Mouse (Mus musculus): ENCODE results near the gene Emp1. TPM values are rescaled to one million over a fixed set of nuclear protein-coding genes. Genes with fewer than 3 reads are reported as not detected.

Gene Emp1
- polyA plus RNA-seq, 1 experiment from 2014 or later: 17.2 TPM

DNA sequence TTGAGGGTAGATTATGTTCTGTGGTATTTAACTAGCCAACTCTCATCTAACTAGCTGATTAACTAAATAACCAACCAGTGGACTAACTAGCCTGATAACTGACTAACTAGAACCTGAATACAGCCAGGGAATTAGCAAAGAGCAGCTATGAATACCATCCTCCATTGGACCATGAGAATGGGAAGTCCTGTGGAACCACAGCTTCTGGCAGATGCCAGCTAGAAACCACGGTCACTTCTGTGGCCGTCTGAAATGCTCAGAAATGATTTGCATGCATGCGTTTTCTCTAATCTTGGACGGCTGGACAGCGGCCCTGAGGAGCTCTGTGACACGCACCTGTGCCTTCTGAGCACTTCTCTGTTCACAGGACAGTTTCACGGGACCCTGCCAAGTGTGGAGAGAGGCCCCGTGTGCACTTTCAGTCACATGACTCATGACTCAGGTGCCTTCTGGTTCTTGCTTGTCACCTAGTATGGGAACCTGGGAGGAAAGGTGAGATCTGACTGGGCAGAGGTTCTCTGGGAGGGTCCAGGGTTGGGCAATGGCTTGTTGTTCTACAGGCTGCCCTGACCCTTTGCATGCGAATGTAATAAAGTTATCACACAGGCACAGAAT, 37.6 kb upstream of the Emp1 start:
- no peak overlapping the region for H3K9ac ChIP-seq (ENCODE audit: low read length)
- peaks cover 7 to 13% of the 10 kb centered on the region in 2 experiments; a peak in 2 of 4 replicates for H3K4me1 ChIP-seq (ENCODE audit: control insufficient read depth in 2 of 2, insufficient read depth in 2 of 2, low read length in 2 of 2)
- 71% methylated on average over 9 of the region's 9 CpGs for WGBS
- H3K4me3 ChIP-seq (ENCODE audit: control insufficient read depth in 1 of 2, insufficient read depth in 1 of 2, low read depth in 1 of 2, low read length in 2 of 2): no peak overlapping the region
- ATAC-seq (ENCODE audit: insufficient number of reproducible peaks, insufficient read depth, low FRiP score, low read depth): no peak
- H3K27ac ChIP-seq (replicated peaks in 1 of 2; ENCODE audit: control insufficient read depth in 1 of 2, insufficient read depth in 1 of 2, low read depth in 2 of 2, low read length in 2 of 2): no peak overlapping the region
- no peaks in the 10 kb centered on the region for H3K36me3 ChIP-seq (ENCODE audit: control insufficient read depth, insufficient read depth, low read length)
- H3K4me2 ChIP-seq (ENCODE audit: low read length): no peak overlapping the region
- no peaks in the 10 kb centered on the region for H3K9me3 ChIP-seq (ENCODE audit: control insufficient read depth, low read length)
- H3K27me3 ChIP-seq (ENCODE audit: control insufficient read depth, insufficient read depth, low read length): no peaks in the 10 kb centered on the region

- Histone ChIP-seq H3K27ac (replicated peaks in 1 of 2; ENCODE audit: control insufficient read depth in 1 of 2, insufficient read depth in 1 of 2, low read depth in 2 of 2, low read length in 2 of 2) (no peak overlapping the region), H3K9ac (ENCODE audit: low read length) (no peak overlapping the region), H3K36me3 (ENCODE audit: control insufficient read depth, insufficient read depth, low read length) (no peaks in the 10 kb centered on the region), H3K9me3 (ENCODE audit: control insufficient read depth, low read length) (no peaks in the 10 kb centered on the region), H3K4me1 (ENCODE audit: control insufficient read depth in 2 of 2, insufficient read depth in 2 of 2, low read length in 2 of 2) (peaks cover 7 to 10% of the 10 kb centered on the region in 2 experiments; a peak in 2 of 4 replicates), H3K27me3 (ENCODE audit: control insufficient read depth, insufficient read depth, low read length) (no peaks in the 10 kb centered on the region), H3K4me3 (ENCODE audit: control insufficient read depth in 1 of 2, insufficient read depth in 1 of 2, low read depth in 1 of 2, low read length in 2 of 2) (no peak overlapping the region), H3K4me2 (ENCODE audit: low read length) (no peak overlapping the region)
- WGBS: 78% methylated on average over 7 of the region's 7 CpGs
- no peak for ATAC-seq (ENCODE audit: insufficient number of reproducible peaks, insufficient read depth, low FRiP score, low read depth)
Observed at GRCm38 (mm10) chr6:135326847-135327246, 35.5 kb upstream of the Emp1 start.

DNA sequence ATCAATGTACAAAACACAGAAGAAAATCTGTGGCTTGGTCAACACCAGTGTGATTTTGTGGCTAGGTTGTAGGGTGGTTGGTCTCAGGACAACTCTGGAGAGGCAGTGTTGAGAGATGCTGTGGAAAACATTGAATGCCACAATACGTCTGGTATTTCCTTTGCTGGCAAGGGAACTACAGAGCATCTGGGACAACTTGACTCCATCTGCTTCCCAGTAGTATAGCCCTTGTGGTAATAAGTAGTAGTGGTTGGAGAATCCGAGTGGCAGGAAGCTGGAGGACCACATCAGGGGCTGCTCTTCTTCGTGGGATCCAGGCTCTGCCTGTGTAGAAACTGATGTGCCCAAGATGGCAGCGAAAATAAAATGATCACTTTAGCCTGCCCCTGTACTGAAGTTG, 30.4 kb upstream of the Emp1 start:
- no peak overlapping the region for H3K9ac ChIP-seq (ENCODE audit: low read length)
- H3K4me3 ChIP-seq (ENCODE audit: control insufficient read depth in 1 of 2, insufficient read depth in 1 of 2, low read depth in 1 of 2, low read length in 2 of 2): no peak overlapping the region
- ATAC-seq (ENCODE audit: insufficient number of reproducible peaks, insufficient read depth, low FRiP score, low read depth): no peak
- no peaks in the 10 kb centered on the region for H3K27me3 ChIP-seq (ENCODE audit: control insufficient read depth, insufficient read depth, low read length)
- peaks cover 10 to 12% of the 10 kb centered on the region in 2 experiments for H3K4me1 ChIP-seq (ENCODE audit: control insufficient read depth in 2 of 2, insufficient read depth in 2 of 2, low read length in 2 of 2)
- no peak overlapping the region for H3K27ac ChIP-seq (replicated peaks in 1 of 2; ENCODE audit: control insufficient read depth in 1 of 2, insufficient read depth in 1 of 2, low read depth in 2 of 2, low read length in 2 of 2)
- H3K9me3 ChIP-seq (ENCODE audit: control insufficient read depth, low read length): no peaks in the 10 kb centered on the region
- H3K36me3 ChIP-seq (ENCODE audit: control insufficient read depth, insufficient read depth, low read length): no peaks in the 10 kb centered on the region
- H3K4me2 ChIP-seq (ENCODE audit: low read length): no peak overlapping the region
- WGBS: 67% methylated on average over 4 of the region's 4 CpGs

DNA sequence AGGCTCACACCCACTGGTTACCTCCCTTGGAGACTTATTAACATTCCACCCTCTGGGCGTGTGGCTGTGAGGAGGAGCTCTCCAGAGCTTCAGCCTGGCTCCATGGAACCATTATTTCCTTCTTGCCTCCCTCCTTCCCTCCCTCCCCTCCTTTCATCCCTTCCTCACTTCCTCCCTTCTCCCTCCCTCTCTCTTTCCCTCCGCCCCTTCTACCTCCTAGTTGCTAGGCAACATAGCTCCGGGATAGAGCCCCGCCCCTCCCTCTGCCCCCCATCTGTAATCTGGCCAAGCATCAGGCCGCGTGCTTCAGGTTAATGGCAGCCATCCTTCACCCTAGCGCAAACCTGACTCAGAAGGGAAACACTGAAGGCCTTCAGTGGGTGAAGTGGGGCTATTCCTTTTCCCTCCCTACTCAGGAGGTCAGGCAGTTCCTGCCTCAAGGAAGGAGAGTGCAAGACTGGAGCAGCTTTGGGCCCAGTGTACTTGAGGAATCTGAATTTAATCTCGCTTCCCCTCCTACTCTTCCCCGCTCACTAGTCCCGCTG, 29.5 kb upstream of the Emp1 start:
- ATAC-seq (ENCODE audit: insufficient number of reproducible peaks, insufficient read depth, low FRiP score, low read depth): no peak
- Histone ChIP-seq H3K27ac (replicated peaks in 1 of 2; ENCODE audit: control insufficient read depth in 1 of 2, insufficient read depth in 1 of 2, low read depth in 2 of 2, low read length in 2 of 2) (peak overlapping the region in 1 of 2 experiments; percentile 27; a peak in 2 of 4 replicates), H3K4me1 (ENCODE audit: control insufficient read depth in 2 of 2, insufficient read depth in 2 of 2, low read length in 2 of 2) (peaks cover 10 to 12% of the 10 kb centered on the region in 2 experiments), H3K9ac (ENCODE audit: low read length) (no peak overlapping the region), H3K9me3 (ENCODE audit: control insufficient read depth, low read length) (no peaks in the 10 kb centered on the region), H3K4me2 (ENCODE audit: low read length) (no peak overlapping the region), H3K4me3 (ENCODE audit: control insufficient read depth in 1 of 2, insufficient read depth in 1 of 2, low read depth in 1 of 2, low read length in 2 of 2) (no peak overlapping the region), H3K27me3 (ENCODE audit: control insufficient read depth, insufficient read depth, low read length) (no peaks in the 10 kb centered on the region), H3K36me3 (ENCODE audit: control insufficient read depth, insufficient read depth, low read length) (no peaks in the 10 kb centered on the region)
- 30% methylated on average over 10 of the region's 10 CpGs for WGBS

DNA sequence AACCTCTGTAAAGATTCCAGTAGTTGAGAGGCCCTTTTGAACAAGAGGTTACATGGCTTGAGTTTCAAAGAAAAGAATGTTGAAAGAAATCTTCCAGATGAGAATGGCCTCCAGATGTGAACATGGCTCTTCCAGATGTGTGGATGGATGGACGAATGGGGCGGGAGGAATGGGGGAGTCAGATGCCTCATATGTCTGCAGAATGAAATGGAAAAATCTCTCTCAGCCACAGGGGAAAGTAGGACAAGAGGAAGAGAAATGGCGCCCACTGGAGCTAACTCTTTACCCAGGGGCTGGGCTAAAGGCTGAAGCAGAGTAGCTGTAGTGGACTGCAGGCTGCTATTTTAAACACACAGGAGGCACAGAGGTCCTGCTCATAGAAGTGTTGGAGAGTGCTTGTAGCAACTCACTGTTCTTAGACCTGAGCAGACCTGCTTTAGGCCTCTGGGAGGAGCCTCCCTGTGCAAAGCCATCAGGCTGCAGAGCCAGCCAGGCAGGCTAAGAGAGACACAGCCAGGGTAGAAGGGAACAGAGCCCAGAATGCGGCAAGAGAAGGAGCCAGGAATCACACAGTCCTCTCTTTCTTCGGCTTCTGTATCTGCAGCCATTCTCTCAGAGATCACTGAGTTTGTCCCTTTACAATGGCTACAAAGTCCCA, 28.2 kb upstream of the Emp1 start:
- no peak overlapping the region for H3K9ac ChIP-seq (ENCODE audit: low read length)
- H3K4me3 ChIP-seq (ENCODE audit: control insufficient read depth in 1 of 2, insufficient read depth in 1 of 2, low read depth in 1 of 2, low read length in 2 of 2): no peak overlapping the region
- H3K4me1 ChIP-seq (ENCODE audit: control insufficient read depth in 2 of 2, insufficient read depth in 2 of 2, low read length in 2 of 2): peaks cover 10 to 12% of the 10 kb centered on the region in 2 experiments
- no peaks in the 10 kb centered on the region for H3K36me3 ChIP-seq (ENCODE audit: control insufficient read depth, insufficient read depth, low read length)
- WGBS: 69% methylated on average over 5 of the region's 5 CpGs
- ATAC-seq (ENCODE audit: insufficient number of reproducible peaks, insufficient read depth, low FRiP score, low read depth): no peak
- H3K9me3 ChIP-seq (ENCODE audit: control insufficient read depth, low read length): no peaks in the 10 kb centered on the region
- no peaks in the 10 kb centered on the region for H3K27me3 ChIP-seq (ENCODE audit: control insufficient read depth, insufficient read depth, low read length)
- H3K4me2 ChIP-seq (ENCODE audit: low read length): no peak overlapping the region
- H3K27ac ChIP-seq (replicated peaks in 1 of 2; ENCODE audit: control insufficient read depth in 1 of 2, insufficient read depth in 1 of 2, low read depth in 2 of 2, low read length in 2 of 2): peak overlapping the region; percentile 9 to 34

GRCm38 (mm10) chr6:135336376-135336775, 26.0 kb upstream of the Emp1 start:
- ATAC-seq (ENCODE audit: insufficient number of reproducible peaks, insufficient read depth, low FRiP score, low read depth): no peak
- Histone ChIP-seq H3K36me3 (ENCODE audit: control insufficient read depth, insufficient read depth, low read length) (no peaks in the 10 kb centered on the region), H3K4me2 (ENCODE audit: low read length) (no peak overlapping the region), H3K4me3 (ENCODE audit: control insufficient read depth in 1 of 2, insufficient read depth in 1 of 2, low read depth in 1 of 2, low read length in 2 of 2) (no peak overlapping the region), H3K27me3 (ENCODE audit: control insufficient read depth, insufficient read depth, low read length) (no peaks in the 10 kb centered on the region), H3K9ac (ENCODE audit: low read length) (no peak overlapping the region), H3K27ac (replicated peaks in 1 of 2; ENCODE audit: control insufficient read depth in 1 of 2, insufficient read depth in 1 of 2, low read depth in 2 of 2, low read length in 2 of 2) (no peak overlapping the region), H3K9me3 (ENCODE audit: control insufficient read depth, low read length) (no peaks in the 10 kb centered on the region), H3K4me1 (ENCODE audit: control insufficient read depth in 2 of 2, insufficient read depth in 2 of 2, low read length in 2 of 2) (peaks cover 12 to 13% of the 10 kb centered on the region in 2 experiments)
- 80% methylated on average over 8 of the region's 8 CpGs for WGBS

- H3K4me2 ChIP-seq (ENCODE audit: low read length): no peak overlapping the region
- H3K36me3 ChIP-seq (ENCODE audit: control insufficient read depth, insufficient read depth, low read length): no peaks in the 10 kb centered on the region
- H3K4me1 ChIP-seq (ENCODE audit: control insufficient read depth in 2 of 2, insufficient read depth in 2 of 2, low read length in 2 of 2): peaks cover 2% of the 10 kb centered on the region in 2 experiments; a peak in 1 of 4 replicates
- peak overlapping the region; percentile 34 to 45 for H3K27ac ChIP-seq (replicated peaks in 1 of 2; ENCODE audit: control insufficient read depth in 1 of 2, insufficient read depth in 1 of 2, low read depth in 2 of 2, low read length in 2 of 2)
- no peak overlapping the region for H3K4me3 ChIP-seq (ENCODE audit: control insufficient read depth in 1 of 2, insufficient read depth in 1 of 2, low read depth in 1 of 2, low read length in 2 of 2)
- 66% methylated on average over 9 of the region's 9 CpGs for WGBS
- H3K27me3 ChIP-seq (ENCODE audit: control insufficient read depth, insufficient read depth, low read length): no peaks in the 10 kb centered on the region
- H3K9ac ChIP-seq (ENCODE audit: low read length): no peak overlapping the region
- no peak for ATAC-seq (ENCODE audit: insufficient number of reproducible peaks, insufficient read depth, low FRiP score, low read depth)
- H3K9me3 ChIP-seq (ENCODE audit: control insufficient read depth, low read length): no peaks in the 10 kb centered on the region
Observed at GRCm38 (mm10) chr6:135340355-135341075, 21.8 kb upstream of the Emp1 start.
